Mouse (Mus musculus): ENCODE data around the gene Rufy2. TPM values are rescaled to one million over a fixed set of nuclear protein-coding genes. Genes with fewer than 3 reads are reported as not detected.

Gene Rufy2
- total RNA-seq, 1 experiment, result 15.8 TPM

GRCm38 (mm10) chr10:63065561-63065960, 85.5 kb downstream of the Rufy2 start:
- H3K36me3 ChIP-seq (ENCODE audit: control insufficient read depth, insufficient read depth, low read length, poor library complexity, severe bottlenecking), result no peaks in the 10 kb centered on the region
- no peak overlapping the region for H3K27ac ChIP-seq (ENCODE audit: insufficient read depth, low read depth, low read length, poor library complexity, severe bottlenecking)
- no peak overlapping the region for H3K9ac ChIP-seq (ENCODE audit: insufficient read depth, low read depth, low read length, poor library complexity, severe bottlenecking)
- no peak for DNase-seq (ENCODE audit: low read depth, low spot score)
- no peak for TF ChIP-seq ZNF384 (IDR thresholded peaks at IDR 0.05; ENCODE audit: low read depth, low read length)
- TF ChIP-seq HCFC1 (IDR thresholded peaks at IDR 0.05; ENCODE audit: borderline replicate concordance, insufficient read depth, low read length), result no peak; the same call in 1 of the 2 replicates
- no peak for TF ChIP-seq ZC3H11A (IDR thresholded peaks at IDR 0.05; ENCODE audit: borderline replicate concordance, low read depth, low read length)
- no peak for TF ChIP-seq CHD2 (IDR thresholded peaks at IDR 0.05; ENCODE audit: low read depth, low read length)
- no peak for TF ChIP-seq MAFK (IDR thresholded peaks at IDR 0.05; ENCODE audit: insufficient read depth, low read depth, low read length)
- in situ Hi-C loops (cut with MboI; ENCODE audit: low sequenced_read_pairs in 2 of 2, unreplicated experiment in 2 of 2), result no loop called here
- no peak overlapping the region for H3K4me3 ChIP-seq (ENCODE audit: insufficient read depth in 1 of 2, low read depth in 1 of 2, low read length in 2 of 2, poor library complexity in 1 of 2, severe bottlenecking in 1 of 2)
- H3K4me1 ChIP-seq (ENCODE audit: control insufficient read depth in 2 of 2, insufficient read depth in 2 of 2, low read length in 2 of 2, poor library complexity in 1 of 2), result no peaks in the 10 kb centered on the region
- no peaks in the 10 kb centered on the region for H3K9me3 ChIP-seq (ENCODE audit: control insufficient read depth, insufficient read depth, low read depth, low read length)

GRCm38 (mm10) chr10:63065988-63066387, 86.0 kb downstream of the Rufy2 start:
- H3K4me1 ChIP-seq (ENCODE audit: control insufficient read depth in 2 of 2, insufficient read depth in 2 of 2, low read length in 2 of 2, poor library complexity in 1 of 2), result no peaks in the 10 kb centered on the region
- DNase-seq (ENCODE audit: low read depth, low spot score), result peak; percentile 59
- no peak overlapping the region for H3K9ac ChIP-seq (ENCODE audit: insufficient read depth, low read depth, low read length, poor library complexity, severe bottlenecking)
- no peak overlapping the region for H3K27ac ChIP-seq (ENCODE audit: insufficient read depth, low read depth, low read length, poor library complexity, severe bottlenecking)
- TF ChIP-seq CHD2 (IDR thresholded peaks at IDR 0.05; ENCODE audit: low read depth, low read length) (no peak), ZNF384 (IDR thresholded peaks at IDR 0.05; ENCODE audit: low read depth, low read length) (no peak), HCFC1 (IDR thresholded peaks at IDR 0.05; ENCODE audit: borderline replicate concordance, insufficient read depth, low read length) (no peak), ZC3H11A (IDR thresholded peaks at IDR 0.05; ENCODE audit: borderline replicate concordance, low read depth, low read length) (peak; percentile 81), MAFK (IDR thresholded peaks at IDR 0.05; ENCODE audit: insufficient read depth, low read depth, low read length) (no peak)
- no peaks in the 10 kb centered on the region for H3K36me3 ChIP-seq (ENCODE audit: control insufficient read depth, insufficient read depth, low read length, poor library complexity, severe bottlenecking)
- H3K9me3 ChIP-seq (ENCODE audit: control insufficient read depth, insufficient read depth, low read depth, low read length), result no peaks in the 10 kb centered on the region
- in situ Hi-C loops (cut with MboI; ENCODE audit: low sequenced_read_pairs in 2 of 2, unreplicated experiment in 2 of 2), result no loop called here
- no peak overlapping the region for H3K4me3 ChIP-seq (ENCODE audit: insufficient read depth in 1 of 2, low read depth in 1 of 2, low read length in 2 of 2, poor library complexity in 1 of 2, severe bottlenecking in 1 of 2)

Other genes with a start within 250 kb of the Rufy2 start
- 63.2 and 70.9 TPM in 2 replicates for gene Ccar1, start 187.9 kb upstream of the Rufy2 start, total RNA-seq (2012; rRNA removed)
- gene Tet1, start 71.2 kb upstream of the Rufy2 start, total RNA-seq (2012; rRNA removed), result 307 and 557 TPM in 2 replicates
- 12.8 and 16.3 TPM in 2 replicates for gene Slc25a16, start 59.6 kb upstream of the Rufy2 start, total RNA-seq (2012; rRNA removed)
- gene Dna2, start 33.2 kb upstream of the Rufy2 start, total RNA-seq (2012; rRNA removed), result 26.4 and 28.5 TPM in 2 replicates
- 23.8 and 25.7 TPM in 2 replicates for gene Hnrnph3, start 44.0 kb downstream of the Rufy2 start, total RNA-seq (2012; rRNA removed)
- 0.58 and 2.1 TPM in 2 replicates for gene Pbld2, start 44.1 kb downstream of the Rufy2 start, total RNA-seq (2012; rRNA removed)
- gene Pbld1, start 79.9 kb downstream of the Rufy2 start, total RNA-seq (2012; rRNA removed), result 3.6 and 4.1 TPM in 2 replicates
- 0.16 TPM in 1 of 2 replicates, not detected in the other for gene Atoh7, start 119.4 kb downstream of the Rufy2 start, total RNA-seq (2012; rRNA removed)
- gene Mypn, start 223.7 kb downstream of the Rufy2 start, total RNA-seq (2012; rRNA removed), result 1.0 and 1.1 TPM in 2 replicates

Measured in ES-E14 (cell line).